ENCODE assay signal across 24 mouse cellular contexts in the genomic region with DNA sequence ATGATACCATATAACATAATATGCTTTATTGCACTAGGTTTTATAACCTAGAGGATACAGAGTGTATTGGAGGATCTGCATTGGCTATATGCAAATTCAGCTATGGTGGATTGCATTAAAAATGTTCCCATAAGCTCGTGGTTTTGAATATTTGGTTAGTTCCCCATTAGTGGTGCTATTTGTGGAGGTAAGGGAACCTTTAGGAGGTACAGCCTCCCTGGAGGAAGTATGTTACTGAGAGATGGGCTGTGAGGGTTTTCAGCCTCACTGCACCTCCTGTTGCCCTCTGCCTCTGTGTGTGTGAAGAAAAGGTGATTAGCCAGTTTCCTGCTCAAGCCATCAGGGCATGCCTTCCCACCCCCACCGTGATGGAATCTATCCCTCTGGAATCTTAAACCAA.
DNase-seq lines count a peak whose midpoint lies in the region; ATAC-seq and TF ChIP-seq lines count a peak whose summit lies in the region.
"Had no signal": no experiment of that assay in that cellular context is flagged by ENCODE, and none has a peak within 500 bp of the region (broad histone marks: within the 10 kb centered on the region; RNA-seq: fewer than 3 reads in every experiment).

No protein-coding gene starts in this region.

- no peaks in the 10 kb centered on the region for H3K9me3 ChIP-seq in CH12.LX (replicated peaks; ENCODE audit: low read length)
- H3K9me3 ChIP-seq: embryonic facial prominence, embryonic 12.5 days; embryonic facial prominence, embryonic 15.5 days; heart, embryonic 10.5 days; heart, embryonic 13.5 days; hindbrain, embryonic 13.5 days; intestine, embryonic 15.5 days had no signal

- H3K4me1 ChIP-seq in CH12.LX (ENCODE audit: control insufficient read depth in 1 of 2, insufficient read depth in 2 of 2), result peaks cover 0 to 67% of the 10 kb centered on the region in 2 experiments; a peak in 3 of 4 replicates
- H3K4me1 ChIP-seq: intestine, embryonic 15.5 days had no signal

- dilution Hi-C loops in CH12.LX (cut with MboI; ENCODE audit: extremely low pct_ligation_motif_present, extremely low pct_unique_long_range_greater_than_20kb, low sequenced_read_pairs), result no loop called here

- no peak for TF ChIP-seq CTCF in CH12.LX (conservative IDR thresholded peaks at IDR 0.05 in 1 of 2, IDR thresholded peaks at IDR 0.05 in 1 of 2; ENCODE audit: low read depth in 2 of 2, low read length in 2 of 2)

- H3K27ac ChIP-seq in CH12.LX (ENCODE audit: insufficient read depth, low read depth), result no peak overlapping the region
- H3K27ac ChIP-seq: embryonic facial prominence, embryonic 12.5 days; embryonic facial prominence, embryonic 15.5 days; heart, adult 2 months; heart, embryonic 10.5 days; heart, embryonic 13.5 days; hindbrain, embryonic 13.5 days; intestine, embryonic 15.5 days had no signal

- peak; percentile 53 to 58 for DNase-seq in spleen, postnatal 36 days (ENCODE audit: low spot score in 2 of 2)
- DNase-seq in spleen, postnatal 10 days (ENCODE audit: low spot score in 2 of 2), result no peak
- peak; percentile 51 for DNase-seq in CH12.LX (ENCODE audit: extremely low read depth)
- DNase-seq in left cerebral cortex, adult 9 months (ENCODE audit: low spot score in 2 of 2), result no peak
- DNase-seq in right cerebral cortex, postnatal 25 days, result no peak
- DNase-seq: adrenal gland, adult 2 months; adrenal gland, postnatal 14 days; cerebellum, adult 11 months; cerebellum, adult 2 months; cerebellum, adult 9-11 months; cerebellum, postnatal 25 days; forebrain, postnatal 0 days; gastrocnemius, postnatal 36 days; heart, adult 2 months; heart, postnatal 14 days; heart, postnatal 4 days had no signal

- no peaks in the 10 kb centered on the region for H3K27me3 ChIP-seq in CH12.LX (replicated peaks)
- H3K27me3 ChIP-seq: embryonic facial prominence, embryonic 12.5 days; embryonic facial prominence, embryonic 15.5 days; heart, embryonic 13.5 days; hindbrain, embryonic 13.5 days; intestine, embryonic 15.5 days had no signal

- TF ChIP-seq RAD21 in CH12.LX (IDR thresholded peaks at IDR 0.05; ENCODE audit: low read depth, low read length), result no peak

- ATAC-seq in neutrophil, adult 5-6 weeks (ENCODE audit: extremely low read depth, insufficient number of reproducible peaks, low FRiP score, poor library complexity, severe bottlenecking), result peak; percentile 32; the same call in 1 of the 2 replicates
- ATAC-seq: hindbrain, embryonic 16.5 days; intestine, embryonic 15.5 days had no signal

- 0 out of 2 replicates have a peak, but pooled peaks have one; percentile 41 for TF ChIP-seq EP300 in CH12.LX (IDR thresholded peaks at IDR 0.05; ENCODE audit: low read length)

- in situ Hi-C loops in CH12.LX (cut with MboI; ENCODE audit: low pct_ligation_motif_present, low pct_unique_long_range_greater_than_20kb, low sequenced_read_pairs), result no loop called here

- H3K79me2 ChIP-seq in CH12.LX (replicated peaks; ENCODE audit: control insufficient read depth, extremely low read depth, insufficient read depth, poor library complexity, severe bottlenecking), result no peaks in the 10 kb centered on the region

- no peak overlapping the region for H3K4me3 ChIP-seq in CH12.LX (replicated peaks in 1 of 3; ENCODE audit: low read depth in 2 of 3, low read length in 2 of 3, poor library complexity in 1 of 3)
- H3K4me3 ChIP-seq: embryonic facial prominence, embryonic 12.5 days; embryonic facial prominence, embryonic 15.5 days; heart, adult 2 months; heart, embryonic 10.5 days; heart, embryonic 13.5 days; hindbrain, embryonic 13.5 days; intestine, embryonic 15.5 days had no signal

- H3K36me3 ChIP-seq in CH12.LX (replicated peaks in 1 of 2; ENCODE audit: control insufficient read depth in 1 of 2, insufficient read depth in 1 of 2, low read length in 1 of 2), result no peaks in the 10 kb centered on the region
- H3K36me3 ChIP-seq: embryonic facial prominence, embryonic 12.5 days; embryonic facial prominence, embryonic 15.5 days; heart, embryonic 10.5 days; heart, embryonic 13.5 days; hindbrain, embryonic 13.5 days; intestine, embryonic 15.5 days had no signal

- no peak for TF ChIP-seq POLR2A in CH12.LX (IDR thresholded peaks at IDR 0.05; ENCODE audit: low read depth, low read length)

- H3K4me2 ChIP-seq in CH12.LX (ENCODE audit: insufficient read depth, low read depth, poor library complexity, severe bottlenecking), result no peak overlapping the region
- H3K4me2 ChIP-seq: embryonic facial prominence, embryonic 12.5 days; embryonic facial prominence, embryonic 15.5 days; heart, embryonic 13.5 days; hindbrain, embryonic 13.5 days; intestine, embryonic 15.5 days had no signal

- H3K9ac ChIP-seq in CH12.LX (ENCODE audit: insufficient read depth, low read depth), result no peak overlapping the region
- H3K9ac ChIP-seq: embryonic facial prominence, embryonic 12.5 days; embryonic facial prominence, embryonic 15.5 days; forebrain, postnatal 0 days; heart, embryonic 13.5 days; hindbrain, embryonic 13.5 days; intestine, embryonic 15.5 days had no signal

TF ChIP-seq in CH12.LX, 34 proteins besides CTCF, POLR2A, EP300 and RAD21:
- TF ChIP-seq SIN3A (IDR thresholded peaks at IDR 0.05; ENCODE audit: low read length), result no peak
- 0 out of 2 replicates have a peak, but pooled peaks have one; percentile 11 for TF ChIP-seq ETS1 (conservative IDR thresholded peaks at IDR 0.05; ENCODE audit: low read depth, low read length)
- no peak for TF ChIP-seq MAX (IDR thresholded peaks at IDR 0.05; ENCODE audit: low read length)

Comparison
In these comparisons a context has a peak if more than half of its experiments do, and no peak if none do; other contexts are left out.
1. DNase-seq: peak in spleen, postnatal 36 days (2 of 2) and CH12.LX (single experiment); none in spleen, postnatal 10 days (0 of 2), left cerebral cortex, adult 9 months (0 of 2) and right cerebral cortex, postnatal 25 days (single experiment).